Mouse (Mus musculus) heart, adult 2 months (tissue): Measurements from ENCODE around the gene Cep112. TPM values are rescaled to one million over a fixed set of nuclear protein-coding genes. Genes with fewer than 3 reads are reported as not detected.

Experiments used
- DNase-seq, 2 experiments: peaks; one replicate each; pipeline ENCODE4 v3.0.0; 2021
- H3K27ac ChIP-seq: fragments of 200-600 bp; 2 replicates; pipeline ENCODE4 v1.8.1; 2022
- H3K27me3 ChIP-seq: fragments of 200-500 bp; 2 replicates; pipeline ENCODE4 v1.6.1; 2012; ENCODE audit warnings: mild to moderate bottlenecking, low read length, inconsistent platforms, mixed read lengths; ENCODE audit not compliant: control insufficient read depth, insufficient read depth
- H3K36me3 ChIP-seq: fragments of 200-500 bp; 2 replicates; pipeline ENCODE4 v1.6.1; 2012; ENCODE audit warnings: low read length, inconsistent platforms; ENCODE audit not compliant: control insufficient read depth, insufficient read depth
- H3K4me1 ChIP-seq: fragments of 200-500 bp; 2 replicates; pipeline ENCODE4 v1.6.1; 2011; ENCODE audit warnings: low read length; ENCODE audit not compliant: control insufficient read depth, insufficient read depth
- H3K4me3 ChIP-seq: fragments of 200-600 bp; 2 replicates; pipeline ENCODE4 v1.8.1; 2022
- H3K79me2 ChIP-seq: fragments of 200-500 bp; replicated peaks from 2 replicates; pipeline ENCODE4 v1.6.1; 2012; ENCODE audit warnings: mild to moderate bottlenecking, inconsistent platforms, low read length, moderate library complexity, mixed read lengths; ENCODE audit not compliant: control insufficient read depth, insufficient read depth
- H3K9ac ChIP-seq: fragments of 200-500 bp; 2 replicates; pipeline ENCODE4 v1.6.1; 2012; ENCODE audit warnings: low read depth, mild to moderate bottlenecking, control low read depth, inconsistent platforms, low read length, mixed read lengths
- CTCF ChIP-seq: fragments of 200-600 bp; IDR thresholded peaks from 2 replicates; pipeline ENCODE4 v1.8.1; 2022; ENCODE audit warnings: antibody characterized with exemption, mild to moderate bottlenecking, moderate library complexity
- EP300 ChIP-seq: fragments of 200-500 bp; IDR thresholded peaks from 2 replicates; pipeline ENCODE4 v1.6.1; 2011; ENCODE audit warnings: low read depth, low read length, control low read depth; ENCODE audit not compliant: insufficient read depth
- POLR2A ChIP-seq: fragments of 200-500 bp; IDR thresholded peaks from 2 replicates; pipeline ENCODE4 v1.6.1; 2011; ENCODE audit warnings: mild to moderate bottlenecking, low read depth, low read length, control low read depth; ENCODE audit not compliant: insufficient read depth
- WGBS: fragments of 180-500 bp; shearing (Covaris S2); methylation state at CpG from one replicate; pipeline ENCODE4 v1.1.7; 2018; 5-methylcytosine and 5-hydroxymethylcytosine counted together
- intact Hi-C: fragments of 180-260 bp; cut with DNase I; formaldehyde crosslinking; loops from one replicate; pipeline ENCODE4 v1.15.1; 2025
- polyA plus RNA-seq: library from polyadenylated mRNA; depleted of rRNA; stranded (reverse); fragments of >200 nt; gene quantifications from 2 replicates; pipeline ENCODE4 v1.2.3, GENCODE M21; 2012
- total RNA-seq, 2 experiments: library from RNA; stranded (reverse); gene quantifications; 2 replicates each; pipeline ENCODE4 v1.2.3; 2021

Gene Cep112
- total and polyA plus RNA-seq, 3 experiments, result 1.1 to 14.4 (median 10.6) TPM

DNA sequence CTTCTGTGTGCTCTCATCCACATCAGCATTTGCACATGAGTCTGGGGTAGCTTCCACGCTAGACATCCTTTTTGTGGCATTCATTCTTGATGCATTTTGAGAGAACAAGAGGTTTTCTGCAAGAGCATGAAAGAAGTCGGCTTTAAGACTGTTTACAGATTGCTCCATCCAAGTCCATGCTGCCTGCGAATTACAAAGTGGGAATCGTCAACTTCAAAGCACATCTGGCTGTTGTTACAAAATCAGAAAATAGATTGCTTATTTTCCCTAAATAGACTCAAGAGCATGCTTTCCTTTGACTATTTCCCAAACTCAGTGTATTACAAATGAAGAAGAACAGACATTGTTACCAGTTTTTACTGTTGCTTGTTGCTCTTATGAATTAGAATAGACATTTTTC lies 59.0 kb downstream of the Cep112 start:
- intact Hi-C loops, result no loop called here
- no peak for DNase-seq

DNA sequence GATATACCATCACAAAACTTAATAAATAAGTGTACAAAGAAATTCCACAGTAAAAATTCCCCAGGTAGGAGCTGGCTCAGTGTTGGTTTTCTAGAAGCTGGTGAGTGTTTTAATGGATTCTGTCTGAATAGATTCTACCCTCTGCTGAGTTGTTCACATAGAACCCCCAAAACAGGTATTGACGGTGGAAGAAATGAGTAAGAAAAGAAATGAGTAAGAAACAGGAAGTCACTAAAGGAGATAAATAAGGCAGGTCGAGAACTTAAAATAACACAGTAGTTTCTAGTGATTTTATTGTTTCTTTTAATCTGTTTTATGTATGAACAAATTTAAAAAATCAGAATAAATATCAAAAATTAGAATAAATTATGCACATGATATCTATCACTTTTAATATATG lies 63.3 kb downstream of the Cep112 start:
- Histone ChIP-seq H3K4me3 (no peak overlapping the region), H3K9ac (no peak overlapping the region), H3K4me1 (no peaks in the 10 kb centered on the region), H3K79me2 (no peaks in the 10 kb centered on the region), H3K27me3 (no peaks in the 10 kb centered on the region), H3K27ac (no peak overlapping the region), H3K36me3 (no peaks in the 10 kb centered on the region)
- no peak for DNase-seq
- 65% methylated on average over 2 of the region's 2 CpGs for WGBS
- TF ChIP-seq CTCF, result no peak
- no peak for TF ChIP-seq POLR2A
- TF ChIP-seq EP300, result no peak
- intact Hi-C loops, result no loop called here

More for the DNA sequence above, 59.0 kb downstream of the Cep112 start:
- no peaks in the 10 kb centered on the region for H3K4me1 ChIP-seq
- no peaks in the 10 kb centered on the region for H3K36me3 ChIP-seq
- no peak overlapping the region for H3K4me3 ChIP-seq
- no peaks in the 10 kb centered on the region for H3K27me3 ChIP-seq
- no peak overlapping the region for H3K9ac ChIP-seq
- H3K79me2 ChIP-seq, result no peaks in the 10 kb centered on the region
- H3K27ac ChIP-seq, result no peak overlapping the region
- WGBS, result 87% methylated on average over 4 of the region's 4 CpGs
- TF ChIP-seq EP300 (no peak), CTCF (no peak), POLR2A (no peak)

DNA sequence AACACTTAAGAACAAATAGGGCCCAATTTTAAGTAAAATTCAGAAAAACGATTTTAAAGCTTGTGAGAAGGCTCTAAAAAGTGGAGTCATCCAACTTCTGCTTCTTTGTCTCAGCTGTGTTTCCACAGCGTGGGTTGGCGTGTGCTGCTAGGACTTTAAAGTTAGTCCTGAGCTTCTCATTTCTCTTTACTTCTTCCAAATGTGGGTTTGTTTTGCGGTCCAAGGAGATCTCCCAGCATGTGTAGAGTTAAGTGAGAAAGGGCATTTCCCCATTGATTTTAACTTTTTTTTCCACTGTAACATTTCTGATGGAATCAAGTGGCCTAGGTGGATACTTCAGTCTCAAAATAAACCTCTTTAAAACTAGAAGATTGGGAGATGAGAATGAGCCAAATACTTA lies 64.9 kb downstream of the Cep112 start:
- no peak for TF ChIP-seq EP300
- no peak for TF ChIP-seq CTCF
- TF ChIP-seq POLR2A, result no peak
- no peaks in the 10 kb centered on the region for H3K79me2 ChIP-seq
- H3K36me3 ChIP-seq, result no peaks in the 10 kb centered on the region
- no peaks in the 10 kb centered on the region for H3K27me3 ChIP-seq
- no peaks in the 10 kb centered on the region for H3K4me1 ChIP-seq
- intact Hi-C loops, result no loop called here
- no peak overlapping the region for H3K4me3 ChIP-seq
- H3K27ac ChIP-seq, result no peak overlapping the region
- 93% methylated on average over 4 of the region's 4 CpGs for WGBS
- no peak for DNase-seq
- no peak overlapping the region for H3K9ac ChIP-seq

GRCm38 (mm10) chr11:108508190-108508589 lies 83.2 kb downstream of the Cep112 start:
- Histone ChIP-seq H3K27ac (no peak overlapping the region), H3K4me3 (no peak overlapping the region), H3K36me3 (no peaks in the 10 kb centered on the region), H3K4me1 (no peaks in the 10 kb centered on the region), H3K9ac (no peak overlapping the region), H3K79me2 (no peaks in the 10 kb centered on the region), H3K27me3 (no peaks in the 10 kb centered on the region)
- intact Hi-C loops, result no loop called here
- TF ChIP-seq POLR2A (no peak), EP300 (no peak), CTCF (no peak)
- no peak for DNase-seq
- 91% methylated on average over 5 of the region's 5 CpGs for WGBS

DNA sequence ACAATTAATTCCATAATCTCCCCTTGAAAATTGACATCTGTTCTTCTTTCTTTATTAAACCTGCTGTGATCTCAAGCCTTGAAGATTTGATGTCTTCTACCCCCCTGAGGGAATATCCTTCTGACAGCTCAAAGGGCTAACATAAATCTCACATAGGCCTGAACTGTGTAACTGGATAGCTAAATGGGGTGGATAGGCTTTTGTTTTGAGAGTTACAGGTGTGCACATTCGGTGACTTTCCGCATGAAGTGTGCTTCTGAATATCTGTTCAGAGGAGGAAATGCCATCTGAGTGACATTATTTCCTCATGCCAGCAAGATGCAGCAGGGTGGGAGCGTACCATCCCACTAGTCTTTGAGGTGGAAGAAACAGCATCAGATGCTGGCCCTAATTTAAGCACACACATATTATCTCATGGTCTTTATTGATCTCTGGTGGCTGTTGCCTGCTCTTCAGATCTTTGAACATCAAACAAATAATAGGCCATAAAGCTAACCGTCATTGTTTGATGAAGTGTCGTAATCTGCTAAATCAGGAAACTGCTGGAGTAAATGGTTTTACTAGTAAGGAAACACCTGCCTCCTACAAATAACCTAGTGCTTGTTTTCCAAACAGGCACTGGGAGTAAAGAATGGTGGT lies 102.9 kb downstream of the Cep112 start:
- Histone ChIP-seq H3K4me1 (peaks cover 2% of the 10 kb centered on the region), H3K9ac (no peak overlapping the region), H3K4me3 (no peak overlapping the region), H3K36me3 (no peaks in the 10 kb centered on the region), H3K79me2 (no peaks in the 10 kb centered on the region), H3K27me3 (no peaks in the 10 kb centered on the region), H3K27ac (no peak overlapping the region)
- 54% methylated on average over 5 of the region's 5 CpGs for WGBS
- no peak for DNase-seq
- intact Hi-C loops, result no loop called here
- TF ChIP-seq CTCF (no peak), POLR2A (no peak)

GRCm38 (mm10) chr11:108532901-108533300 lies 107.9 kb downstream of the Cep112 start:
- H3K79me2 ChIP-seq, result no peaks in the 10 kb centered on the region
- intact Hi-C loops, result no loop called here
- TF ChIP-seq EP300, result no peak
- TF ChIP-seq POLR2A, result no peak
- no peak for TF ChIP-seq CTCF
- no peak overlapping the region for H3K9ac ChIP-seq
- H3K27me3 ChIP-seq, result no peaks in the 10 kb centered on the region
- WGBS, result 54% methylated on average over 1 of the region's 1 CpGs
- H3K4me3 ChIP-seq, result no peak overlapping the region
- H3K36me3 ChIP-seq, result no peaks in the 10 kb centered on the region
- DNase-seq, result no peak
- H3K4me1 ChIP-seq, result peaks cover under 1% of the 10 kb centered on the region
- H3K27ac ChIP-seq, result no peak overlapping the region
